ENCODE assay signal across 9 mouse cellular contexts in the genomic region with DNA sequence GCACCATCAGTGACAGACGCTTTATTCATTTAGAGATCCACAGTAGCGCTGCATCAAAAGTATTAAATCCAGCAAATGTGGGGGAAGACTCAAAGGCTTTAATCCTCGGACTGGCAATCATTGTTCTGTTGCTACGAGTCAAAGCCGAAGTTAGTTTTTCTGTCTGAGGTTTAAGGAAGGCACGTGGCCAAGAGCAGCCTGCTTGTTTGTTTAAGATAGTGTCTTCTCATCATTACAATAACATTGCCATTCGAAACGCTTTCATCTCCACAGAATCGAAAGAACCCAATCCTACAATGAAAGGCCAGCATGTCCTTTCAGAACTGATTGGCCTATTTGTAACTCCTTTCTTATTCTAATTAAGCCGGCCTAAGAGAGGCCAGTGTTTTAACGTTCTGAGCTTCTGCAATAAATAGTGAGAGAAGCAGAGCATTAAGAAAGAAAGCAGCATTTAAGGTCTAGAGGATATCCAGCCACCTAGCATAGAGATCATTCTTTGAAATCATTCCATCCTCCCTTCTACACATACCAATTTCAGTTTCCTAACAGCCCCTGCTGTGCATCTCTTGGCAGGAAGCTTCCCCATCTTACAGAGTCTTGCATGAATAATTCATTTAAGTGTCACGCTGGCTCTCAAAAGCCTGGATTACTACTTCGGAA.
A peak's percentile ranks its signal among the peaks of the same experiment; 100 is the strongest.
DNase-seq lines count a peak whose midpoint lies in the region; ATAC-seq and TF ChIP-seq lines count a peak whose summit lies in the region.
"Had no signal": no experiment of that assay in that cellular context is flagged by ENCODE, and none has a peak within 500 bp of the region (broad histone marks: within the 10 kb centered on the region; RNA-seq: fewer than 3 reads in every experiment).

No protein-coding gene starts in this region.

- no peaks in the 10 kb centered on the region for H3K27me3 ChIP-seq in kidney, postnatal 0 days (ENCODE audit: insufficient read depth, low read length)
- peaks cover 10% of the 10 kb centered on the region; the same call in 1 of the 2 replicates for H3K27me3 ChIP-seq in embryonic facial prominence, embryonic 12.5 days
- no peaks in the 10 kb centered on the region for H3K27me3 ChIP-seq in liver, embryonic 14.5 days (ENCODE audit: control insufficient read depth, insufficient read depth, low read length)

- H3K4me1 ChIP-seq in kidney, postnatal 0 days (replicated peaks; ENCODE audit: insufficient read depth, low read length), result no peaks in the 10 kb centered on the region
- peaks cover 18% of the 10 kb centered on the region; the same call in 1 of the 2 replicates for H3K4me1 ChIP-seq in embryonic facial prominence, embryonic 12.5 days
- no peaks in the 10 kb centered on the region for H3K4me1 ChIP-seq in liver, embryonic 14.5 days (replicated peaks; ENCODE audit: control insufficient read depth in 2 of 2, insufficient read depth in 2 of 2, low read length in 1 of 2)

- no peak for DNase-seq in kidney, postnatal 0 days (ENCODE audit: low spot score)
- DNase-seq in kidney, adult 9 months, result no peak
- peak; percentile 74 for DNase-seq in brain, adult 2 months (ENCODE audit: low read depth, low spot score)
- DNase-seq in liver, embryonic 14.5 days (ENCODE audit: low read depth in 3 of 3, low spot score in 3 of 3), result no peak
- no peak for DNase-seq in MN1 (ENCODE audit: low spot score)
- no peak for DNase-seq in ovary, postnatal 14 days (ENCODE audit: low spot score)

- 0 out of 2 replicates have a peak overlapping the region, but pooled peaks have one; percentile 2 for H3K4me2 ChIP-seq in kidney, postnatal 0 days (ENCODE audit: low read length)
- H3K4me2 ChIP-seq in embryonic facial prominence, embryonic 12.5 days (replicated peaks), result peak overlapping the region; percentile 33
- peak overlapping the region; percentile 31 for H3K4me2 ChIP-seq in liver, embryonic 14.5 days (ENCODE audit: low read depth)

- no peak for TF ChIP-seq CTCF in kidney, postnatal 0 days (IDR thresholded peaks at IDR 0.05; ENCODE audit: low read depth)
- no peak for TF ChIP-seq CTCF in liver, embryonic 14.5 days (IDR thresholded peaks at IDR 0.05; ENCODE audit: low read depth)

- 5% methylated on average over 13 of the region's 13 CpGs for WGBS in kidney, postnatal 0 days
- 2% methylated on average over 13 of the region's 13 CpGs for WGBS in embryonic facial prominence, embryonic 12.5 days
- 4% methylated on average over 13 of the region's 13 CpGs for WGBS in liver, embryonic 14.5 days (ENCODE audit: insufficient replicate concordance)

- no peak overlapping the region for H3K4me3 ChIP-seq in kidney, postnatal 0 days (replicated peaks; ENCODE audit: low read depth, low read length)
- no peak overlapping the region for H3K4me3 ChIP-seq in embryonic facial prominence, embryonic 12.5 days
- no peak overlapping the region; a peak in 1 of 4 replicates for H3K4me3 ChIP-seq in liver, embryonic 14.5 days (ENCODE audit: insufficient read depth in 1 of 2, low read depth in 2 of 2, low read length in 2 of 2)
- H3K4me3 ChIP-seq: myocyte had no signal

- no peak for ATAC-seq in kidney, postnatal 0 days (replicated peaks; ENCODE audit: low FRiP score, low read depth)
- ATAC-seq in embryonic facial prominence, embryonic 12.5 days (ENCODE audit: insufficient number of reproducible peaks, insufficient read depth, low FRiP score, low TSS enrichment), result no peak
- ATAC-seq in liver, embryonic 14.5 days (ENCODE audit: insufficient read depth), result peak; percentile 53; the same call in 1 of the 2 replicates
- no peak for ATAC-seq in activated CD4-positive, CD25-positive, alpha-beta regulatory T cell, adult 4 months

- H3K27ac ChIP-seq in kidney, postnatal 0 days, result no peak overlapping the region
- H3K27ac ChIP-seq in embryonic facial prominence, embryonic 12.5 days, result no peak overlapping the region
- no peak overlapping the region for H3K27ac ChIP-seq in liver, embryonic 14.5 days

- 0 out of 2 replicates have a peak, but pooled peaks have one; percentile 7 for TF ChIP-seq EP300 in liver, embryonic 14.5 days (IDR thresholded peaks at IDR 0.05; ENCODE audit: low read depth)

- no peaks in the 10 kb centered on the region for H3K36me3 ChIP-seq in kidney, postnatal 0 days (ENCODE audit: insufficient read depth, low read length)
- H3K36me3 ChIP-seq in embryonic facial prominence, embryonic 12.5 days, result no peaks in the 10 kb centered on the region
- no peaks in the 10 kb centered on the region for H3K36me3 ChIP-seq in liver, embryonic 14.5 days (replicated peaks; ENCODE audit: control insufficient read depth, insufficient read depth, low read depth)

- no peak overlapping the region for H3K9ac ChIP-seq in kidney, postnatal 0 days (ENCODE audit: low read depth, low read length)
- H3K9ac ChIP-seq in embryonic facial prominence, embryonic 12.5 days, result no peak overlapping the region
- H3K9ac ChIP-seq in liver, embryonic 14.5 days (replicated peaks), result no peak overlapping the region

- no peaks in the 10 kb centered on the region for H3K9me3 ChIP-seq in kidney, postnatal 0 days (replicated peaks; ENCODE audit: low read length)
- 0 out of 2 replicates have a peak, but pooled peaks cover 3% of the 10 kb centered on the region for H3K9me3 ChIP-seq in embryonic facial prominence, embryonic 12.5 days
- H3K9me3 ChIP-seq in liver, embryonic 14.5 days (ENCODE audit: control insufficient read depth, low read length), result no peaks in the 10 kb centered on the region
